Mouse (Mus musculus) heart, embryonic 14.5 days (tissue): Measurements from ENCODE around the gene Accsl. TPM values are rescaled to one million over a fixed set of nuclear protein-coding genes. Genes with fewer than 3 reads are reported as not detected.

Source experiments
- ATAC-seq: fragments of 200-750 bp; cut with Nextera tagmentation; 2 replicates; pipeline ENCODE4 v1.8.0; 2017; ENCODE audit warnings: low read depth, moderate TSS enrichment; ENCODE audit not compliant: insufficient number of reproducible peaks, insufficient read depth, low FRiP score
- H3K27ac ChIP-seq, 2 experiments: fragments of 200-500 bp in 1 of 2; fragments of 300-500 bp in 1 of 2; sonication (generic) in 1 of 2; replicated peaks in 1 of 2; 2 replicates each; pipeline ENCODE4 v1.5.1; 2012 to 2014; ENCODE audit warnings: low read depth in 2 of 2, low read length in 2 of 2, control low read depth in 1 of 2, mild to moderate bottlenecking in 1 of 2, mixed read lengths in 1 of 2; ENCODE audit not compliant: control insufficient read depth in 1 of 2, insufficient read depth in 1 of 2
- H3K27me3 ChIP-seq: fragments of 300-500 bp; sonication (generic); 2 replicates; pipeline ENCODE4 v1.6.1; 2014; ENCODE audit warnings: mild to moderate bottlenecking, low read length, control low read depth; ENCODE audit not compliant: control insufficient read depth, insufficient read depth
- H3K36me3 ChIP-seq: fragments of 300-500 bp; sonication (generic); 2 replicates; pipeline ENCODE4 v1.6.1; 2014; ENCODE audit warnings: mild to moderate bottlenecking, control low read depth, low read length, mixed read lengths; ENCODE audit not compliant: control insufficient read depth, insufficient read depth
- H3K4me1 ChIP-seq, 2 experiments: fragments of 200-500 bp in 1 of 2; fragments of 300-500 bp in 1 of 2; sonication (generic) in 1 of 2; 2 replicates each; pipeline ENCODE4 v1.6.1; 2012 to 2014; ENCODE audit warnings: low read length in 2 of 2, control low read depth in 1 of 2, mixed read lengths in 1 of 2; ENCODE audit not compliant: control insufficient read depth in 2 of 2, insufficient read depth in 2 of 2
- H3K4me2 ChIP-seq: fragments of 300-500 bp; sonication (generic); 2 replicates; pipeline ENCODE4 v1.6.1; 2014; ENCODE audit warnings: mild to moderate bottlenecking, low read length
- H3K4me3 ChIP-seq, 2 experiments: fragments of 200-500 bp in 1 of 2; fragments of 300-500 bp in 1 of 2; sonication (generic) in 1 of 2; 2 replicates each; pipeline ENCODE4 v1.5.1; 2012 to 2014; ENCODE audit warnings: low read length in 2 of 2, mild to moderate bottlenecking in 2 of 2, control low read depth in 1 of 2, low read depth in 1 of 2, moderate library complexity in 1 of 2; ENCODE audit not compliant: control insufficient read depth in 1 of 2, insufficient read depth in 1 of 2
- H3K9ac ChIP-seq: fragments of 300-500 bp; sonication (generic); 2 replicates; pipeline ENCODE4 v1.6.1; 2014; ENCODE audit warnings: mild to moderate bottlenecking, low read length
- H3K9me3 ChIP-seq: fragments of 300-500 bp; sonication (generic); 2 replicates; pipeline ENCODE4 v1.6.1; 2016; ENCODE audit warnings: low read length, control low read depth; ENCODE audit not compliant: control insufficient read depth
- WGBS: fragments of 180-500 bp; shearing (Covaris S2); extraction: QIAGEN DNeasy Blood & Tissue Kit; methylation state at CpG from one replicate; pipeline ENCODE4 v1.1.7; 2014; 5-methylcytosine and 5-hydroxymethylcytosine counted together
- polyA plus RNA-seq: library from polyadenylated mRNA; unstranded; fragments of >200 nt; fragmentation: Nextera tagmentation; extraction: Ambion mirVana; gene quantifications from 2 replicates; pipeline ENCODE4 v1.2.1, GENCODE M21; 2014

Gene Accsl
- polyA plus RNA-seq, 1 experiment from 2014 or later = not detected

DNA sequence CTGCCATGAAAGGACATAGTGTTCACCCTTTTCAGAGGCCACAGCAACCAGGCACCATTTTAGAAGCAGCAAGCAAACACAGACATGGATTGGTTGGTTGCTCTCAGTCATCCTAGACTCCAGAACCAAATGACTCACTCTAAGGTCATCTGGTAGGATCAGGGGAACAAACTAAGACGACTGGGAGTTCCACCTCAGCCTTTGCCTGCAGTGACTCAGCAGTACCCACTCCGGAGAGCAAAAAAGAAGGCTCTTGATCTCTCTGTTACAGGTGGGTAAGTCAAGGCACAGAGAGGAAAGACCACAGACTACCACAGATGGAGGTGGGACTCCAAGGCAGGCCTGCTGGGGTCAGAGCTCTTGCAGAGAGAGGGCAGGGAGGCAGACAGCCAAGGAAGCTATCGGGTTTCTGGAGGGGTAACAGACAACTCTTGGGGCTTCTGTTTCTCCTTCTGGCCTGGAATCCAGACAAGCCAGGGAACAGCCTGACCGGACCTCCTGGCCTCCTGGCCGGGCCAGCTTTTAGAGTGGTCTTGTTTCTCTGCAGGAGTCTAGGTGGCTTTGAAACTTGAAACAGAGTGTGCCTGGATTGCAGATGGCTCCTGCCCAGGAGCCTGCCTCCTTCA is 33.8 kb upstream of the Accsl start:
- ATAC-seq = no peak
- no peaks in the 10 kb centered on the region for H3K27me3 ChIP-seq
- no peaks in the 10 kb centered on the region for H3K36me3 ChIP-seq
- H3K4me2 ChIP-seq = no peak overlapping the region
- H3K4me3 ChIP-seq = no peak overlapping the region
- H3K4me1 ChIP-seq = peaks cover 9 to 10% of the 10 kb centered on the region in 2 experiments
- H3K9me3 ChIP-seq = no peaks in the 10 kb centered on the region
- H3K9ac ChIP-seq = no peak overlapping the region
- H3K27ac ChIP-seq = no peak overlapping the region
- WGBS = 57% methylated on average over 5 of the region's 5 CpGs

DNA sequence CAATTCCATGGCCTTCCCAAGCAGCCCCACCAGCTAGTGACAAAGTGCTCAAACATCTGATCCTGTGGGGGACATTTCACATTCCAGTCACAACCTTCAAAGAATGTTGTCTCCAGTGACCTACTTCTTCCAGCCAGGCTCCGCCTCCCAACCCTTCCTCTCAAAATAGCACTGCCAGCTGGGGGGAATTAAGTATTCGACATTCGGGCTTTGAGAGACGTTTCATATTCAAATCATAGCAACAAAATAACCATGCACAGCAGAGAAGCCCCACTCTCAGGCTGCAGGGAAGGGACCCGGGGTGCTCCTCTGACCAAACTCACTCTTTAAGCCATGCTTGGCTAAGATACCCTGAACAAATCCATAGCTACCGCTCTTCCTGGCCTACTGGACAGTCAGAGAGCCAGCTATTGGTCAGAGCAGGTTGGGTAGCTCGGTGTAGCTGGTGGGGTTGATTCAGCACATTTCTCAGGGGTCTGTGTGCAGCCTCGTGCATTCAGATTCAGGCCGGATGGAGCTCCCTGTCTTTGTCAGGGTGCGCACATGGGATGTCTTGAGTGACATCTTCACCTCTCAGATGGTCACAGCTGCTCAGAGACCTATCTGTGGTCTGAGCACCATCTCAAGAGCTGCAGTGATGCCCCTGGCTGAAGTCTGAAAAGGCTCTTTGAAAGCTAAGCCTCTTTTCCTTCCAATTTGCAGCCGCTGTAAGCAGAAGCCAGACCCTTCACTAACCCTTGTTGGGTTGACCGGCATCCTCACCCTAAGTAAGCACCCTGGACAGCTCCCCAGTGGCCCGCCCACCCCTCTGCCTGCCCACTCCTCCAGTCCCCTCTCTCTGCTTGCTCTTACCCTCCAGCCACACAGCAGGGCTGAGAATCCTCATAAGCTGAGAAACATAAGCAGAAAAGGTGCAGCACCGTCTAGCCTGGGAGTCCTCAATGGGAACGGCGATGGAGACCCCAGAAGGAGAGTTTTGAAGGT is 30.7 kb upstream of the Accsl start:
- no peak overlapping the region for H3K4me2 ChIP-seq
- H3K27ac ChIP-seq = no peak overlapping the region
- no peak overlapping the region for H3K4me3 ChIP-seq
- no peak for ATAC-seq
- H3K9ac ChIP-seq = no peak overlapping the region
- H3K27me3 ChIP-seq = no peaks in the 10 kb centered on the region
- peaks cover 9 to 10% of the 10 kb centered on the region in 2 experiments for H3K4me1 ChIP-seq
- no peaks in the 10 kb centered on the region for H3K9me3 ChIP-seq
- WGBS = 46% methylated on average over 16 of the region's 16 CpGs
- H3K36me3 ChIP-seq = no peaks in the 10 kb centered on the region

DNA sequence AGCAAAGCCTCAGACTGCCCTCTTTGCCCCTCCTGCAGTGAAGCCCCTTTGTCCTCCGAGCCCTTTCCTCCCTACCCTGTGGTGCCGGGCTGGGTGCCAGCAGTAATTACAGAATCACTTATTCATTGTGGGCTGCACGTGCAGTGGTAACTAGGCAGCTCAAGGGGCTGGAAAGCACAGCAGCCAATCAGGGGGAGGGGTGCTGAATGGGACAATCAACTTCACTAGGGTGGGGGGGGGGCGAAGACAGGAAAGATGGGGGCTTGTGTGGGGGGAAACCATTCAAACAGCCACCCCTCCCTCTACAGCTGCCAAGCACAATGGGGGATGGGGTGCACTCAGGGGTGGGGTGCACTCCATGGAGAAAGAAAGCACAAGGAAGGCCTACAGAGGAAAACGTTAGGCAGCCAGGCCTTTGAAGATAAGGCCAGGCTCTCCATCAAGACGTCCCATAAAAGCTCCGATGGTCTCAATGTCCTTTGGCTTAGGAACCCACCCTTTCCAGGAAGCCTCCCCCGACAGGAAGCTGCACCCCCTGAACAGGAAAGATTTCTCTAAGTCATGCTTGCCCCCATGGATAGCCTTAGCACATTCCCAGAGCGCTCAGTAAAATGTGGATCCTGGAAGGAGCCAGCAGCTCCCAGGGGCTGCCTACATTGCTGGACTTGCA is 22.8 kb upstream of the Accsl start:
- Histone ChIP-seq H3K4me1 (peaks cover 4 to 11% of the 10 kb centered on the region in 2 experiments; a peak in 3 of 4 replicates), H3K4me3 (no peak overlapping the region), H3K4me2 (no peak overlapping the region), H3K36me3 (no peaks in the 10 kb centered on the region), H3K27ac (peak overlapping the region; percentile 38 to 72; a peak in 3 of 4 replicates), H3K27me3 (no peaks in the 10 kb centered on the region), H3K9ac (no peak overlapping the region), H3K9me3 (no peaks in the 10 kb centered on the region)
- 20% methylated on average over 9 of the region's 9 CpGs for WGBS
- ATAC-seq = peak; percentile 59

DNA sequence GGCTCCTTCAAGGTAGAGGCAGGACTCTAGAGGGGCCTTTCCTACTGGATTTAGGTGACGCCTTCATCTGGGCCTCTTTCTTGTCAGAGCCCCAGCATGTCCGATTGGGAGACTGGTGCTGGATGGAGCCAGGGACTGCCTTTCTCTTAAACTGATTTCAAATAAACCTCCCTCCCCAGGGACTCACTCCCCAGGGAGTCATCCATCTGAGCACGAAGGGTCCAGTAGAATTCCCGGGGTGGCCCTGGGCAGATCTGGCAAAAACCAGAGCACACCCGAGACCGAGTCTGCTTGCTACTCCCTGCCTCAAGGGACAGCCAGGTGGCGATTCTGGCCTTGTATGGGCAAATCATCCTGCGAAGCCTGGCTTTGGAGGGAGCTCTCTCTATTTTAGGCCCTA is 21.2 kb upstream of the Accsl start:
- H3K4me2 ChIP-seq = no peak overlapping the region
- no peak overlapping the region for H3K9ac ChIP-seq
- no peak overlapping the region for H3K27ac ChIP-seq
- no peak overlapping the region for H3K4me3 ChIP-seq
- no peaks in the 10 kb centered on the region for H3K36me3 ChIP-seq
- 64% methylated on average over 8 of the region's 8 CpGs for WGBS
- H3K4me1 ChIP-seq = peaks cover 4 to 14% of the 10 kb centered on the region in 2 experiments; a peak in 3 of 4 replicates
- H3K9me3 ChIP-seq = no peaks in the 10 kb centered on the region
- ATAC-seq = no peak
- H3K27me3 ChIP-seq = no peaks in the 10 kb centered on the region

DNA sequence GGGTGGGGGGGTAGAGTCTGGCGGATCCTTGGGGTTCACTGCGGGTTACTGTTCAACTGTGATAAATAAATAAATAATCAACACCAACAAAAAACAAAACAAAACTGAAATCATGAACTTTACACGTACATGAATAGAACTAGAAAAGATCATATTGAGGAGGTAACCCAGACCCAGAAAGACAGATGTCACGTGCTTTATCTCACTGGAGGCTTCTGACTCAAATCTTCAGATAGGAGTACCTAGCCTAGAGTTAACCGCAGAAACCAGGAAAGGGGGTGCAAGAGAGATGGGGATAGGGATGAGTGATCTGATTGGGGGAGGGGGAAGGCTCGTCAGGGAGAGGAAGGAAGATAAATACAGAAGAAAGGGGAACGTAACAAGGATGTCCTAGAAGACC is 20.1 kb upstream of the Accsl start:
- H3K9me3 ChIP-seq = no peaks in the 10 kb centered on the region
- no peak for ATAC-seq
- no peak overlapping the region for H3K9ac ChIP-seq
- no peak overlapping the region for H3K27ac ChIP-seq
- H3K4me1 ChIP-seq = peaks cover 4 to 14% of the 10 kb centered on the region in 2 experiments; a peak in 3 of 4 replicates
- H3K4me2 ChIP-seq = no peak overlapping the region
- WGBS = 77% methylated on average over 7 of the region's 7 CpGs
- no peaks in the 10 kb centered on the region for H3K27me3 ChIP-seq
- no peaks in the 10 kb centered on the region for H3K36me3 ChIP-seq
- H3K4me3 ChIP-seq = no peak overlapping the region

DNA sequence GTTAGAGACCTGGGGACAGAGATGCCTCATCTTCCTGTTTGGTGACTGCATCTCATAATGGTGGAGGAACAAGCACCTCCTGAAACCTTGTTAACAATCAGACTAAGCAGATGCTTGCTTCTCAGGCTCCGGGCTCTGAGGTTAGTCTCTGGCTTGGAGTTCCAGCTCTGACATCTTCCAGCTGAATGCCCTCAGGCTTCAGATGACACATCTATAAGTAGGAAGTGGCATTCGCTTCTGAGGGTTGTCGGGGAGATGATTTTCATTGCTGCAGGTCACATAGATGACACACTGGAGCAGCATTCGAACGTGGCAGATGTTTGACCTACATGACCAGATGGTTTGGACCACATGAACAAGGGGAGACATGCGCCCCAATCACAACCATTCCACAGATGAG is 19.4 kb upstream of the Accsl start:
- H3K27ac ChIP-seq = no peak overlapping the region
- no peak overlapping the region for H3K4me2 ChIP-seq
- H3K9me3 ChIP-seq = no peaks in the 10 kb centered on the region
- ATAC-seq = no peak
- H3K36me3 ChIP-seq = no peaks in the 10 kb centered on the region
- no peaks in the 10 kb centered on the region for H3K27me3 ChIP-seq
- H3K4me3 ChIP-seq = no peak overlapping the region
- no peak overlapping the region for H3K9ac ChIP-seq
- WGBS = 84% methylated on average over 6 of the region's 6 CpGs
- peaks cover 4 to 14% of the 10 kb centered on the region in 2 experiments; a peak in 3 of 4 replicates for H3K4me1 ChIP-seq

DNA sequence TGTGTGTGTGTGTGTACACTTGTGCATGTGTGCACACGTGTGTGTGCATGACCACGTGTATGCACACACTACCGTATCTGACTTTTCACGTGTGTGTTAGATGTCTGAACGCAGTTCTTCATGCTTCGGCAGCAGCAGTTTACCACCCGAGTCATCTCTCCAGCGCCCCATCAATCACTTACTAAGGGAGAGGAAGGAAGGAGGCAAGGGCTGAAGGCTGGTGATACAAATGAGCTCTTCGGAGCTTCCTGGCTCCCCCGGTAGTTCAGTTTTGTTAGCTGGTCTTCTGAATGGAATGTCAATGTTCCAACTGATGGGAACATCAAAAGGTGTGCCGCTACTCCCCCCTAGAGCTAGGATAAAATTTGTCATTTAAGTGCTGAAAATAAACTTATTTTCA is 18.3 kb upstream of the Accsl start:
- H3K4me1 ChIP-seq = peaks cover 4 to 14% of the 10 kb centered on the region in 2 experiments; a peak in 3 of 4 replicates
- no peak for ATAC-seq
- no peaks in the 10 kb centered on the region for H3K36me3 ChIP-seq
- no peaks in the 10 kb centered on the region for H3K27me3 ChIP-seq
- H3K9ac ChIP-seq = no peak overlapping the region
- H3K4me3 ChIP-seq = no peak overlapping the region
- H3K4me2 ChIP-seq = no peak overlapping the region
- 75% methylated on average over 11 of the region's 11 CpGs for WGBS
- H3K9me3 ChIP-seq = no peaks in the 10 kb centered on the region
- H3K27ac ChIP-seq = no peak overlapping the region
